Mouse (Mus musculus): ENCODE data around the gene Sypl.

Sypl gene

DNA sequence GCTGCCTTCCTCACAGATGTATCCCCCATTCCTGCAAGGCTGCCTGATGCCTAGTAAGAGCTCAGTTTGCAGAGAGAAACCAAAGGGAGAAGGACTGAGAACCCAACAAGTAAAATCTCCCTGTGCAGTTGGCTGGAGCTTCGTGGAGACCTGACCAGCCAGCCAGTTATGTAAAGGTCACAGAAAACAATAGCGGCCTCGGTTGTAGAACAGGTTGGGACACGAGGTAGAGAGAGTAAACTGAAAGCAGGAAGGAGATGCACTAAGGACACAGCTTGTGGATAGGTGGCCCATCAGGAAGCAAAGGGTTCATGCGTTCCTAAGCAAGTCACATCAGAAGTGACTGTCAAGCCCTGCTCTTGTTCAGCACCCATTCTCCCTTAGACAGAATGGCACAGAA is 52.2 kb downstream of the Sypl start:
- DNase-seq, result no peak

DNA sequence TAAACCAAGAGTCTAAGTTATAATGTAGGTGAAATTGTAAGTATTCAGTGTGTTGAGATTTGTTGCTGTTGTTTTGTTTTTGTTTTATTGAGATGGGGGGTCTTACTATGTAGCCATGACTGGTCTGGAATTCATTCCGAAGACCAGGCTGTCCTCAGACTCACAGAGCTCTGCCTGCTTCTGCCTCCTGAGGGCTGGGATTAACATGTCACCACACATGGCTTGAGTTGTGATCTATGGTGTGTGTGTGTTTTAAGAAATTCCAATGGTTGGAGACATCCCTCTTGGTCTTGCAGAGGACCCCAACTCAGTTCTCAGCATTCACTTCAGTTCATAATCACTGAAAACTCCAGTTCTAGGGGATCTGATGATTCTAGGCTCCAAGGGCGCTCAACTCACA is 53.5 kb downstream of the Sypl start:
- DNase-seq, result no peak

DNA sequence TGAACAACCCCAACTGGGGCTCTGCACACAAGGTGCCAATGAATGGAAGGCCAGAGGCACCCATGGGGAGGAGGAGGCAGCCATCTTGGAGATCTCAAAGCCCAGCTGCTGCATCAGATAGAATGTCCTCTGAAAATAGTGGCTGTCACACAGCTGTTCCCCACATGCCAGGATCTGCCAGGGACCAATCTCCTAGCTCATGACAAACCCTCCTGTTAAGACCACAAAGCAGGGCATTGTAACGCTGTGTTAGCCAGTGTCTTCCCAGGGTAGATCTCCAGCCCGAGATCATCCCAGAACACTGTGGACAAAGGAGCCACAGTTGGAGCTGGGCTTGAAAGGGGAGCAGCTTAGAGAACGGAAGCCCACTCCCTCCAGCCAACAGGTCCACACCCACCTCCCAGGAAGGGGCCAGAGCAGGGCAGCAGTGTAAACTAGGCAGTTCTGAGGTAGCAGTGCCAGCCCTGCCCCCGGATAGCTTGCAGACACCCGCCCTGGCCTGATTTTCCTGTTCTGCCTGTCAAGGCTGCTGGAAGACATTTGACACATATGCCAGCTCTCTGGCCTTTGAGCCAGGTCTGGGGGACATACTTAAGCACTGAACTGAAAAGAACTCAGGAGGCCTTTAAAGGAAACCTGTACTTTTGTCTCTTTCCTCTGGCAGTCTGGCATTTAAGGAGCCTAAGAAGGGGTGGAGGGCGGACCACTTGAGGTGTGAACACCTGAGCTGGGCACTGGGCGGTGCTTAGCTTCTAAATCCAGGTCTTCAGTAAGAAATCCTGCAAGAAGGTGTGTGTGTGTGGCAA is 54.8 kb downstream of the Sypl start:
- no peak for DNase-seq

DNA sequence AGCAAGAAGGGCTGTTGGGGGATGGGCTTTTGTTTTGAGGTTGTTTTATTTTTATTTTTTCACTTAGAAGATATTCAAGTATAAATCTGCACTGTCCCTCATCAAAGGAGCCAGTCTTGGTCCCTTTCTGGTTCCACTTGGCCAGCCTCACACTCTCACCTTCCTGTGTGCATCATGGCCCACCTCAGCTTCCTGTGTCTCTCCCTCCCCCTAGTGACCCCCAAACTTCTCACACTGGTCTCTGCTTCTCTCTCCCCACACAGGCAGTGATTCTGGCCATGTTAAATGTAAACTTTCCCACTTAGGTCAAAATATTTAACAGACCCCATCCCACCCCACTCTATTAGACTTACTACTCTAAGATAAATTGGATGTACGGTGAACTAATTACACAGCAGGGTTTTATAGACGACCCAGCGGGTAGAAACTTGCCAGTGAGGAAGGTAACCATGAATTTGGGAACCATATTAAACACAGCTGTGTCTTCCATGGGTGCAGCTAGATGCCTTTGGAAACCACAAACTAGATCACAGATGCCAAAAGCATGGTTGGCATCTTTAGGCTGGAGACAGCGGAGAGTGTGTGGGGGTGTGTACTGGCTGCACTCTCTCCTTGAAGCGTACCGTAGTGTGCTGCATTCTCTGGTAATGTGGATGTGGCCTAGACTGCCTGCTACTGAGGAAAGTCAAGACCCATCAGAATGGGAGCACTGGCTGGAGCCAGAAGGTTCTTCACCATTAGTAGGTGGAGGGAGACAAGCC is 55.7 kb downstream of the Sypl start:
- no peak for DNase-seq

DNA sequence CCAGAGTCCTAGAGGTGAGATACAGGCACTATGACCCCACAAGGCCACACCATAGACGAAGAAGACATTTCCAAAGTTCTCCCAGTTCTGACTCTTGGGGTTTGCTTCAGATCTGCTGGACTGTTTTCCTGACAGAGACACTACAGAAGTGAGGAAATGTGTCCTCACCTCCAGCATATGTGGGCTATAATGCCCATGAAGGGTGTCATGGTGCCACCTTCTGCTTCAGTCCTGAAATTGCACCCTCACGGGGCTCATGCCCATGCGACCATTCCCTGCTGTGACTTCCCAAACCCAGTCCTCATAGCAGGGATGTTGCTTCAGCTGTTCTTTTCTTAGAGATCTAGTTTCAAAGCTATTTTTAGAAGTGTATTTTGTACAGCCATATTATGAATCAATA is 56.3 kb downstream of the Sypl start:
- DNase-seq, result peak in 1 of 2 experiments; percentile 45

DNA sequence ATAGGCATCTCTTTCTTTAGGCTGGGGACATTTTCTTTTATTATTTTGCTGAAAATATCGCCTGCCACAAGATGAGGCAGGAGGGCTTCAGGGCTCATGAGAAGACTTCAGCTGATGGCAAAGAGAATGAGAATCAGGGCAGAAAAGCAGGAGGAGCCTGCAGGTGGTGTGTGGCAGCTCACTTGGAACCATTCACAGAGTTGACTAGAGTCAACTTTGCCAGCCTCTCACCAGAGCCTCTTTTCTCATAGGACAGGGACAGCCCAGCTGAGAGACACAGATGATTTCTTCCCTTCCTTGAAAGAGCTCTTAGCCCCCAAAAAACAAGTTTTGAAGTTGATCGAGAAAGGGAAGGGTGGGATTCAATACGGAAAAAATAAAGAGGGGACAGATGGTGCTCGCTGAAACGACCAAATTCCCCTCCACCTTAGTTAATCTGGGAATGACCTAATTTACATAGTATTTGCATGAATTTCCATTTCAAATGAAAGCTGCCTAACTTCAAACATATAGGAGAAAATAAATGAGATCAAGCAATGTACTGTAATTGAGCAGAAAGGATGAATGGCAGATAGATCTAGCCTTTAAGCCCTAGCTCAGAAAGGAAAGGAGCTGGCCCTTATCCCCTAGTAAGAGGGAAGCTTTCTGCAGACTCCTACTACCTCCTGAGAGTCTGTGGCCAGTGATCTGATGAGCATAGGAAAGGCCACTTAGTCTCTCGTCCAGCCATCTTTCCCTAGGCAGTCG is 60.5 kb downstream of the Sypl start:
- DNase-seq, result no peak

DNA sequence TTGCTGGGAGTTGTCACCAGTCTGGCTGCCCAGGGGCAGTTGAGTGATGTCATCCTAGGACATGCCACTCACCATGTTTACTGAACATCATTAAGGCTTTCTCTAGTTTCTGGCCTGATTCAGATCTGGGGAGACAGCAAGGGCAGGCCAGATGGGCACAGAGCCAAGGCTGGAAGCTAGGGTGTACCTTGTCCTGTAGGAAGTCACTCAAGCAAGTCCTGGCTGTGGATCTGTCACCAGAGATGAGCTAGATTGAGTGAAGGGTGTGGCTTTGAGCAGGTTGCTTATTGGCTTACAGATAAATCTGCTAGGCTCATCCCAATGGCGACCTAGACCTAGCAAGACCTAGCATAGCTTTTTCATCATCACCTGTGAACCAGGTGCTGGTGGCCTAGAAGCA is 61.4 kb downstream of the Sypl start:
- peak in 1 of 2 experiments; percentile 48 for DNase-seq

DNA sequence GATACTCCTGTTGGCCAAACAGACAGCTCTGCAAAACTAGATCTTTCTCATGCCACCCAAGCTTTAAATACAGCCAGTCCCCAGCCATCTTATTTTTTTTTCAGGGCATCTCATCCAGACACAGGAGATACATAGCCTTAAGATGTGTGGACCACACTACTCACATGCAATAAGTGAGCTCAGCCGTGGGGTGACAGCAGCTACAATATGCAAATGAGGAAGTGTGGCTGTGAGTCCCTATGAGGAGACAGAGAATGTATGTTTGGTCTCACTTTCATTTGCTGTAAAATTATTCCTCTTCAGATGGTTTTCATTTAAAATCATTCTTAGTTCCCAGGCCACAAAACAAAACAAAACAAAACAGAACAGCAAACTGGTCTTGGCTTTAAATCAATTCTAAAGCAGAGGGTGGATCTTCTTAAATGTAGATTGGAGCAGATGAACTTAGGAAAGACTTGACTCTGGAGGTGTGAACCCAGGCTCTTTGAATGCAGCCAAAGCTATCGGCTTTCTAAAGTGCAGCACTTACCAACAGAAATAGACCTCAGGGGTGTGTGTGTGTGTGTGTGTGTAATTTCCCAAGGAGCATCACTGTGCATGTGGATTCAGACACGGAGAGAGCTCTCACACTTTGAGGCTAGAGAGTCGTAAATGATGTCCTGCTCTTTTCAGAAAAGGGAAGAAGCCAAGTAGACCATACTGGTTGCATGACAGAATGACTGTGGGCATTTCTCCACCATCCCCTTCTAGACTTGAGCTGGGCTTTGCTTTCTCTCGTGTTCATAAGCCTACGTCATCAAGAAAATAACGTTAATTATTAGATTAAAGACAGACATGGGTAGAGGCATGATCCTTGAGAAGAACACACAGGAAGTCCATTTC is 63.4 kb downstream of the Sypl start:
- no peak for DNase-seq

DNA sequence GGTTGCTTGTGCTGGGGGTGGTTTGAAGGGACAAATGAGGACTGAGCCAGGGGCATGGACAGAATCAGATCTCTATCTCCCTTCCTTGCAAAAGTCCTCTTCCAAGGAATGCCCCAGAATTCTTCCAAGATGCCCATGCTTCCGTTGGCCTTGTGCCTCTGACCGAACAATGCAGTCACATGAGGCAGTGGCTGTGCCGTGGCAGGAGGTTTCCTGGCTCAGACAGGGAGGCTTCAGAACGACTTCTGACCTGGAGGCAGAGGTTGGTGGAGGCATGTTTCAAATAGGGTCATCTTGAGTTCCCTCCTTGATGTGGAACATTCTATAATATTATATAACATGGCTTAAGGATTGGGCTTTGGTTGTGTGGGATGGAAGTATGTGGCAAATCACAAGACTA is 64.9 kb downstream of the Sypl start:
- DNase-seq, result no peak

DNA sequence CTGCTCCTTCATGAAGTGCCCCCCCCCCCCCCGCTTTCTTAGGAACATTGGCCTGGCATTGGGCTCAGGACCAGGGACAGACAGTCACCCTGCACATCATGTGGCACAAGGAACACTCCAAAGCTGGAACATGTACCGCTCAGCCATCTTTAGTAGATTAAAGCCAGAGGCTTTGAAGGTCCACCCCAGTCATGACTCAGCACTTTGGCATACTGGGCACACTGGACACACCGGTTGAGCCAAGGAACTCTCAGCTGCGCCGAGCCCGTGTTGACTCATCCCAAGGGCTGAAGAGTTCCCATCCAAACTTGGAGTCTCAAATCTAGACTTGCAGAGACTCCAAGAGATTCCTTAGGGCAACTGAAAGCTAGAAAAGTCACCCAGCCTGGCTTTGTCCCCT is 66.3 kb downstream of the Sypl start:
- no peak for DNase-seq

DNA sequence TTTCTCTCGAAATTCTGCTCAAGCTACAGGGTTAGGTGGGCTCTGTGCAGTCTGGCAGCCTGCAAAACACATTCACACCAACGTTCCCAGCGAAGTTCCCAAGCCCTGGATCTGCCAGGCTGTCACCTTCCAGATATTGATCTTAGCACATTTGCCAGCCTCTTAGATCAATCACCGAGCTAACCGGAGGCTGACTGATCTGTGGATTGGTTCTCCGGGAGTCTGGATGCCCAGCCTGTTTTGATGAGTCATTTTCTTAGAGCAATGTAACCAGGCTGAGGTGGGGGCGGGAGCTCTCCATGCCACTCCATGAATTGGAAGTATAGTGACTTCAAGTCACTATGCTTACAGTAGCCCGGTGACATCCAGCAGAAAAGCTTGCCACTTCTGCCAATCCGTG is 67.4 kb downstream of the Sypl start:
- no peak for DNase-seq

DNA sequence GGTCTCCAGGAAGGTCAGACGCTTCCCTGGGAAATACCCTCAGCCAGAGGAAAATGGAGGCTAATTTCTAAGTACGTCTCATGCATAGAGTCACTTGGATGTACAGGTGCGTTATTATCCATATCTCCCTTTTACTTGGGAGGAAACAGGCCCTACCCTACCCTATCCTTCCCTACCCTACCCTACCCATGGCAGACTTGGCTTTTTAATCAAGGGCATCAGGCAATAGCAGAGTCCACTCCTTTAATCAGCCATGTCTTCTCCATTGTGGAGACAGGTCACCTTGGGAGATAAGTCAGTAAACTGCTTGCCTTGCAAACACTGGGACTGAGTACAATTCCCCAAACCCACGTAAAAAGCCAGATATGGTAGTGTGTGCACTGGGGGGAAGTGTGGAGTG is 68.1 kb downstream of the Sypl start:
- no peak for DNase-seq

DNA sequence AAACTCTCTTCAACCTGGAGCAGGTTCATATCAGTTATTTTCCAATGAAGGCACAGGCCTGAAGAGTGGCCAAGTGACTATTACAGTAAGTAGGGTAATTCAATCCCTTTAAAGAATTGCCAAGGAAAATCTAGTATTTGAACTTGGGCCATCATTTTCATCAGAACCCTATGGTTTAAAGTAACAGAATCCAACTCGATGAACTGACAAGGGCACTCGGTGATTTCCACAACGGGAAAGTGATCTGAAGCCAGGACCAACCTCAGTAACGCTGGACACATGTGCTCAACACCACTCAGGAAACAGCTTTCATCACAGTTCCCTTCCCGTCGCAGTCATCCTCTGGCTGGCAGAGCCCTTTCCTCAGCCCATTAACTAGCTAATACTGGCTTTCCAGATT is 70.8 kb downstream of the Sypl start:
- no peak for DNase-seq

DNA sequence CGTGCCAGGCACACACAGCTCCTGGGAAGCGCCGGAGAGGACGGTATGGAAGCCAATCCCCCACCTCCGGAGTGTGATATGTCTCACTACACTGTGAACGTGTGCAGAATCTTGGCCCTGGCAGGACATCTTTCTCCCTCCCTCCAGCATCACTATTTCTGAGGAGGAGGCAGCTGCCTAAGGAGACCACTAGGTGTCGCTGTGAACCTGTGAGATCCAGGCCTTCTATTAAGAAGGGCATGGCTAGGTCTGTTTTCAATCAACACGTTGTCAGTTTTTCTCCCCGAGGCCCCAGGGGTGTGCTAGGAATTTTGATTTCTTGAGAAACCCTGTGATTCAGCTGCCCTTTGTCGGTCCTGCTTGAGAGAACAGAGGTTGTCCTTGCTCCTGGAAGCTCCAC is 73.4 kb downstream of the Sypl start:
- DNase-seq, result peak; percentile 77 to 83

DNA sequence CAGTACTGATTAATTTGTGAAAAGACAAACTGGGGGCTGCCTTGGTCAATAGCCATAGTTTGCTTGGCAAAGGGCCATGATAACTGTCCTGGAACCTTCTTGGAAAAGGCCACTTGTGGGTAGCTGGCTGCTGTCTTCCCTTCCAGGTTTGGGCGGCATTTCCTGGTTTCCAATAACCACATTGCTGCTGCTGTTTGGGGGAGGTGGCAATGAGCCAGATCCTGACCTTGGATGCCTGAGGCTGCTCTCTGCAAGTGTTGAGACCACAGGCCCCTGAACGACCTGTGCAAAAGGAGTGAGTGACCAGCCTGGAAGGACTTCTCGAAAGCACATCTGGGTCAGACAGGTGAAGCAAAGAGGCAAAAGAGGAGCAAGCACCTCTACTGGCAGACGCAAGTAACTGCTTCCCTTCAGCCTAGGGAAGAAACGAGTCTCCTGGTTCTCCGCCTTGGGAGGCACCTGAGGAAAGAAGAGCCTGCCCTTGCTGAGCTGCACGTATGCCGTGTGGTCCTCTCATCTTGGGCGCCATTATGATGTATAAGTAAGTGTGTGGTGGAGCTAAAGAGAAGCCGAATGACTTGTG is 74.5 kb downstream of the Sypl start:
- peak in 1 of 2 experiments; percentile 17 for DNase-seq

DNA sequence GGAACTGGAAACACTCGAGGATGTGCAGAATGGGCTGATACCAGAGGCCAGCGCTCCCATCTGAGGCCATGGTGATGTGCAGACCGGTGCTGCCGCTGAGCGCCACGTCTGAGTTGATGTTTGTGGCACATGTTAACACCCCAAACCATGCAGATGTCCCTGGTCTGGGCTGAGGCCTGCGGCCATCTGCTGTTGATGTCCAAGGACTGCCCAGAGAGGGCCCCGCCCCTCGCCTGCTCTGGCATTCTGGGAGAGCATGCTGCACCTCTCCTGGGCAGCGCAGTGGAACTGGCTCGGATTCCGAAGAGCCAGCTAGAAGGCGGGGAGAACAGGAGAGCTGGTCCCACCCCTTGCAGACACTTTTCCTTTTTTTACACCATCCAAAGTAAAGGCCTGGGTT is 75.0 kb downstream of the Sypl start:
- peak in 1 of 2 experiments; percentile 27 for DNase-seq

Measured in cerebellum, postnatal 25 days (tissue).